Mouse (Mus musculus) large intestine, adult 2 months (tissue): ENCODE results near the gene Pkhd1. TPM values are rescaled to one million over a fixed set of nuclear protein-coding genes. Genes with fewer than 3 reads are reported as not detected.
"Not testable (repeated sequence)": the region's sequence is repeated elsewhere in the genome, so short reads cannot be mapped to it uniquely, and the experiment has no call there.

Experiments used
- DNase-seq: peaks from one replicate; pipeline ENCODE4 v3.0.0-alpha.2; 2012; ENCODE audit warnings: low read depth, low spot score
- WGBS: fragments of 180-500 bp; shearing (Covaris S2); methylation state at CpG from one replicate; pipeline ENCODE4 v1.1.7; 2018; 5-methylcytosine and 5-hydroxymethylcytosine counted together
- polyA plus RNA-seq: library from polyadenylated mRNA; depleted of rRNA; stranded (reverse); fragments of >200 nt; gene quantifications from 2 replicates; pipeline ENCODE4 v1.2.3, GENCODE M21; 2012

Gene Pkhd1
- polyA plus RNA-seq, 1 experiment = 0.33 TPM

GRCm38 (mm10) chr1:20513364-20514084, 104.3 kb downstream of the Pkhd1 start:
- 68% methylated on average over 7 of the region's 7 CpGs for WGBS
- peak; percentile 10 for DNase-seq

- no peak for DNase-seq
Observed at GRCm38 (mm10) chr1:20498965-20499364, 118.9 kb downstream of the Pkhd1 start.

DNA sequence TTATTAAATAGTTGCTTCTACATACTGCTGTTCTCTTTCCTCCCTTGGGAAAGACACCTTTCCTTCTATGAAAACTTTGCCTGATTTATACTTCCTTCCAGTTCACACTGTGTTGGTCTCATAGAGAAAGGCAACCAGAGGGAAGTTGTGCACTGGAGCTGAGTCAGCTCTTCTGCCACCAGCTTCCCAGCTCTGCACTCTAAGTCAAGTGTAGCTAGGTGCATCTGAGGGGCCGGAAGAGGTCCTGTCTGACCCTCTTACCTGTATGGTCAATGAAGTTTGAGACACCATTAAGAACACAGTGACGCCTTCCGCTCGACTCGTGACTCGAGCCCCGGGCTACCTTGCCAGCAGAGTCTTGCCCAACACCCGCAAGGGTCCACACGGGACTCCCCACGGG, 131.8 kb downstream of the Pkhd1 start:
- no peak for DNase-seq
- WGBS = 94% methylated on average over 9 of the region's 10 CpGs

More at GRCm38 (mm10) chr1:20498965-20499364, 118.9 kb downstream of the Pkhd1 start:
- 73% methylated on average over 1 of the region's 1 CpGs for WGBS

DNA sequence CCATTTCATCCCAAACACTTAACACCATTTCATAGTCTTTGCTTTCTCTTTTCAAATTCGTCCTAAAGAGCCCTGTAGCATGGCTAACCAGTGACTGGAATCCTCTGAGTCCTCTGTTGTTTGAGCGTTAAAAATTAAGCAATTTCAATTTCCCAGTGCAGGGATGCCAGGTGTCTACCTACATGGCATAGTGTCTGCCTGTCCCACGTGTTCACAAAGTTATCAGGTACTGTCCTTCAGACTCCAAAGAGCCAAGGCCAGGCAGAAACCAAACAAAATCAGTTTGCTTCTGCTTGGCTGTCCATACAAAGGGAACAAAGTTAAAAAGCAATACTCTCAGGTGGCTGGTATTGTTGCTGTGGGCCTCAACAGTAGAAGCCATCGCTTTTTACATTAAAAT, 136.0 kb downstream of the Pkhd1 start:
- WGBS = 67% methylated on average over 4 of the region's 4 CpGs
- DNase-seq = no peak

DNA sequence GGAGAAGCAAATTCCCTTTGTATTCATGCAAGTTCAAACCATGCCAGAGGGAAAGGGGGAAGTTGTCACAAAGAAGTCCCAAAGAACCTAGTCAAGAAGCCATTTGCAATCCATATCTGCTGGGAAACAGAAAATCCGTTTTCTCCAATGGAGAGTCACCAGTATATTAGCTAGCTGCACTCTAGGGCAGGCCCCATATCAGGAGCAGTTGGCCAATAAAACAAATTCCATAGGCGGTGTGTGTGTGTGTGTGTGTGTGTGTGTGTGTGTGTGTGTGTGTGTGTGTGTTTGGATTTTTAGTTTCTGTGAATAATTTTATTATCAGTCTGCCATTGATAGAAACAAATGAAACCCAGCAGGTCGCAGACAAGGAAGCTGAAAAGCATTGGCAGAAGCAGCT, 139.2 kb downstream of the Pkhd1 start:
- 43% methylated on average over 3 of the region's 3 CpGs for WGBS
- DNase-seq = no peak

DNA sequence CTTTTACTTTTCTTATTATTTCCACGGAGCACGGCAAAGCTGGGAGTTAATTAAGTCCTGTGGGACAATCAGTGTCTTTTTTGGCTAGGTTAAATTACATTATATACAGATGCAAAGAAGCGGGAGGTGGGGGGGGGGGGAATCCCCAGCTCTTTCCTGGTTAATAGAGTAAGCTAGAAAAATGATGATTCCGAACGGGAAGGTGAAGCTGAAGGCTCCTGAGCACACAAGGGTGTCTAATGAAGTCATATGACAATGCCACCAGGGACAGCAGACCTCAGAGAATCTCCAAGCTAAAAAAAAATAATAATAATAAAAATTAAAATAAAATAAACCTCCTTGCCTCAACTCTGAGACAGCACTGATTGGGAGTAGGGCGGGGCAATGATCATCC, 139.6 kb downstream of the Pkhd1 start:
- 23% methylated on average over 6 of the region's 6 CpGs for WGBS
- DNase-seq = no peak

- 8% methylated on average over 25 of the region's 25 CpGs for WGBS
- no peak for DNase-seq
Observed at GRCm38 (mm10) chr1:20477561-20478265, 140.2 kb downstream of the Pkhd1 start.

DNA sequence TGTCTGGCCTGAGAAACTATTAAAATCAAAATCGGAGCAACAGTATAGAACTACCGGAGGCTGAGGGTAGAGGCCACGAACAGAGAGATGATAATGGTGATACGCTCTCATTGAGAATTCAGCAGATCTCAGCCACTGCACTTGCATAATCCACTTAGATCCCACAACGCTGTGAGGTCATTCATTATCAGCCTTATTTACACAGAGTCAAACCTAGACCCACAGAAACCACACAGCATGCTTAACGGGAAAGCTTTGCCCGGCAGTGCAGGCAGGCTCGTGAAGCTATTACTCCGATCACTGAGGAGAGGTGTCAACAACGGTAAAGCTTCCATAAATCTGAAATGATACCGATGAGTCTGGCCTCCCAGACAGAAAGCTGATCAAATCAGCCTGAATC, 147.1 kb downstream of the Pkhd1 start:
- DNase-seq = no peak
- WGBS = 43% methylated on average over 11 of the region's 11 CpGs

DNA sequence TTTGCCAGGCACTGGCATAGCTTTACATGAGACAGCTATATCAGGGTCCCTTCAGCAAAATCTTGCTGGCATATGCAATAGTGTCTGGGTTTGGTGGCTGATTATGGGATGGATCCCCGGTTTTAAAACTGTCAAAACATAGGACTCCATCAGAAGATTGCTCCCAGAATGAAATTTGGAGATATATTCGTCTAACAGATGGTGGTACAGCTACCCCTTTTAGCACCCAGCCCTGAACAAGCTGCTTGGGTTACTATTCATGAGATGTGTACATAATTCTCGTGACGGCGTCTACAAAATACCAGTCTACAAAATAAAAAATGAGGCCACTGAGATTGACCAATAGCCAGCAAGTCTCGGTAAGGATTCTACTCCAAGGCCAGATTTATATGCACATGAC, 147.5 kb downstream of the Pkhd1 start:
- DNase-seq = no peak

GRCm38 (mm10) chr1:20466481-20466880, 151.4 kb downstream of the Pkhd1 start:
- DNase-seq = no peak
- WGBS = 13% methylated on average over 4 of the region's 4 CpGs

More for the DNA sequence above, 147.5 kb downstream of the Pkhd1 start:
- 69% methylated on average over 6 of the region's 6 CpGs for WGBS

- no peak for DNase-seq
- 58% methylated on average over 1 of the region's 1 CpGs for WGBS
Observed at GRCm38 (mm10) chr1:20454621-20455020, 163.2 kb downstream of the Pkhd1 start.

GRCm38 (mm10) chr1:20450074-20450473, 167.8 kb downstream of the Pkhd1 start:
- 32% methylated on average over 10 of the region's 10 CpGs for WGBS
- DNase-seq = no peak

DNA sequence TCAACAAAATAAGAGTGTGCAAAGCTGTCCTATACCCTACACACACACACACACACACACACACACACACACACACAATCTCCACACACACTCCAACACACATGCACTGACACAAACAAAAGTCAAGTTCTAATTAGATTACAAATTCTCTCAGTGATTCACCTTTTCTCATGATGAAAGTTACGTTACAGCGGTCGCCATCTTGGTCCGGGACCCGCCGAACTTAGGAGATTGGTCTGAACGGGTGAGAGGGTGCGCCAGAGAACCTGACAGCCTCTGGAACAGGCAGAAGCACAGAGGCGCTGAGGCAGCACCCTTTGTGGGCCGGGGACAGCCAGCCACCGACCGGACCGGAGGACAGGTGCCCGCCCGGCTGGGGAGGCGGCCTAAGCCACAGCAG, 185.8 kb downstream of the Pkhd1 start:
- WGBS = 85% methylated on average over 16 of the region's 16 CpGs
- not testable (repeated sequence) for DNase-seq

- 83% methylated on average over 3 of the region's 3 CpGs for WGBS
- no peak for DNase-seq
Observed at GRCm38 (mm10) chr1:20429056-20429394, 188.8 kb downstream of the Pkhd1 start.

- no peak for DNase-seq
- 74% methylated on average over 12 of the region's 12 CpGs for WGBS
Observed at GRCm38 (mm10) chr1:20428370-20429055, 189.4 kb downstream of the Pkhd1 start.

DNA sequence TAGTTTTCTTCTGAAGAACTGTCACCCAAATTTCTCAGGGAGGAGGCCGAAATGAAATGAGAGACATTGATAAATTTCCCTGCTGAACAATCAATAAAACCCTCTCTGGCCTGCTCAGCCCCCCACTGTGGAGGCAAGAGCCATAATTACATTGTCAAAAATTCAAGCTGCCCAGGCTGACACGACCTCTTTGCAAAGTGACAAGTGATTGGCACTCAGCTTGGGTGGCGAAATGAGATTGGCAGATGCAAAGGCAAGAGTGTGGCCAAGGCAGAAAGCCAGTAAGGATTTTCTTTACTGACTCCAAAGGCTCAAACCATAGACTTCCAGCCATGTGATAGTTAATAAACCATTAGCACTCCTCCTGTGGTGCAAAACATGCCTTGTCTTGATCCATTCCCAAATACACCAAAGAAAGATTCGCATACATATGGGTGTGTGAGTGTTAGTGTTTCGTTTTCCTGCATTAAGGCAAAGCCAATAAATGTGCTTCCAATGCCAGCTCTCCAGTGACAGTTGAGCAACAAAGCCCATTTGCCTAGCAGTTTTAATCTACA, 208.4 kb downstream of the Pkhd1 start:
- 67% methylated on average over 5 of the region's 5 CpGs for WGBS
- DNase-seq = no peak

- DNase-seq = no peak
- 20% methylated on average over 4 of the region's 4 CpGs for WGBS
Observed at GRCm38 (mm10) chr1:20398319-20398718, 219.5 kb downstream of the Pkhd1 start.

DNA sequence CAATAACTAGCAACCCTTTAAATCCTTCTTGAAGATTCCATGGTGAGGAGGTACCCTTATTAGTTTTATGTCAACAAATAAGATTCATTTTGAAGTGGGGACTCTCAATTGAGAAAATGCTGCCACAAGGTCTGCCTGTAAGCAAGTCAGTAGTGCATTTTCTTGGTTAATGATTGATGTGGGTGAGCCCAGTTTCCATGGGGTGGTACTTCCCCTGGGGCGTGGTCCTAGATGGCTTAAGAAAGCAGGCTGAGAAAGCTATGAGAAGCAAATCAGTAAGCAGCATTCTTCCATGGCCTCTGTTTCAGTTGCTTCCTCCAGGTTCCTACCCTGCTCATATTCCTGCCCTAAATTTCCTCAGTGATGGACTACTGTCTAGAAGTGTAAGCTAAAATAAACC, 253.4 kb downstream of the Pkhd1 start:
- WGBS = 39% methylated on average over 1 of the region's 1 CpGs
- DNase-seq = no peak

DNA sequence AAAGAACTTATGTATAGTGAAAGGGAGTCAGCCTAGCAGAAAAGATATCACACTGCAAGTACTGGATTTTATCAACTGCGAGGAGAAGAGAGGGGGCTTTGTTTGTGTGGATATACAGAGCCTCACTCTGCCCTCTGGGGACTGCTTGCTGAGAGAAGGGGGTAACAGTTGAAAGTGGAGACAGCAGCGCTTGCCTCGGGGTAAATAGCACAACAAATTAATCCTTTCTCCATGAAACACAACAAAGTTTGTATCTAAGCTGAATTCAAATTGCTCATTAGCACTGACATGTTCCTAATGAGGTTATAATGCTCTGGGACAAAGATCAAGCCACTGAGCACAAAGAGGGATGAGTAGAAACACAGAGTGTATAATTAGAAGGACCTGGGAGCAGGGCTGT, 273.2 kb downstream of the Pkhd1 start:
- 65% methylated on average over 3 of the region's 3 CpGs for WGBS
- DNase-seq = no peak

GRCm38 (mm10) chr1:20311485-20311884, 306.4 kb downstream of the Pkhd1 start:
- 3% methylated on average over 2 of the region's 2 CpGs for WGBS
- DNase-seq = peak; percentile 6
